Mouse (Mus musculus) adrenal gland, postnatal 36 days (tissue): ENCODE measurements around the gene Thrb. TPM values are rescaled to one million over a fixed set of nuclear protein-coding genes. Genes with fewer than 3 reads are reported as not detected.

ENCODE experiments used
- DNase-seq, 2 experiments: peaks; one replicate each; pipeline ENCODE4 v3.0.0; 2021; ENCODE audit warnings: mixed read lengths in 1 of 2
- long read RNA-seq, 2 experiments: library from polyadenylated mRNA; stranded (forward); transcript quantifications; one replicate each; pipeline ENCODE4 v2.0.0; 2021; ENCODE audit warnings: borderline sequencing depth in 2 of 2
- total RNA-seq, 2 experiments: library from RNA; stranded (reverse); gene quantifications; 2 replicates each; pipeline ENCODE4 v1.2.3; 2021

The Thrb gene
- 100 to 1,000 TPM in 1 of 2 experiments, 10 to 100 TPM in 1; 26.5 to 102 TPM for total RNA-seq
- long read RNA-seq, experiment 1, full-length matches to known transcripts: 1 of 5 reads
- long read RNA-seq, experiment 1, partial matches to known transcripts: 0 of 5 reads
- long read RNA-seq, experiment 1, other reads (novel, unspliced or antisense): 4 of 5 reads
- long read RNA-seq, experiment 2, partial matches to known transcripts: 0 of 2 reads
- long read RNA-seq, experiment 2, other reads (novel, unspliced or antisense): 2 of 2 reads

DNA sequence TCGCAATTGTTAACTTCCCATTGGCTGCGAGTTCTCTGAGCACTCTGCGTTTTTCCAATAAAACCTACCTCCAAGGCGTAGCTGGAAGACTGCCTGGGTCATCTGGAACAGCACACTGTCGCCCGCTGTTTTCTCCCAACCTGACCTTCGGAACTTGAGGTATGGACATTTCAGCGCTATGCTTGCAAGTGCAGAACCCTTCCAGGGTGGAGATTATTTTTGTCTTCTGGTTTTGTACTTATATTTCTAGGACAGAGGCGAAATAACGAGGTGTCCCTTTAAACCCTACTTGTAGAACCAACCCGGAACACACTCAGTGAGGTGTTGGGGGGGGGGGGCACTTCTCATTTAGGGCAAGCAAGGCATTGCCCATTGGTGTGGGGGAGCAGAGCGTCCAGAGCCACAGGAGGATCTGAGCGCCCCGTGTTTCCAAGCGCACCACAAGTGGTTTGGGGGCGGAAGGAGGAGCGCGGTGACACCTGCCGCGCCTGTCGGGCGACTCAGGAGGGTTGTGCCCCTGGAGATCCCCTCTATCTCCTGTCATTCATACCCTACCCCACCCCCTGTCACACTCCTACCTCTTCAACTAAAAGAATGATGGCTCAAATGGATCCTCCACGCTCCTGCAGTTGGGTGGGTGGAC is at the start of gene Thrb:
Gene Thrb (plus strand): TSS at position 576 of the 643 bp plus-strand sequence.
- DNase-seq: peak; percentile 44 to 45

- DNase-seq: no peak
Measured at GRCm38 (mm10) chr14:17621671-17622070, 38.4 kb upstream of the Thrb start.

GRCm38 (mm10) chr14:17623936-17624335 is 36.1 kb upstream of the Thrb start:
- no peak for DNase-seq

DNA sequence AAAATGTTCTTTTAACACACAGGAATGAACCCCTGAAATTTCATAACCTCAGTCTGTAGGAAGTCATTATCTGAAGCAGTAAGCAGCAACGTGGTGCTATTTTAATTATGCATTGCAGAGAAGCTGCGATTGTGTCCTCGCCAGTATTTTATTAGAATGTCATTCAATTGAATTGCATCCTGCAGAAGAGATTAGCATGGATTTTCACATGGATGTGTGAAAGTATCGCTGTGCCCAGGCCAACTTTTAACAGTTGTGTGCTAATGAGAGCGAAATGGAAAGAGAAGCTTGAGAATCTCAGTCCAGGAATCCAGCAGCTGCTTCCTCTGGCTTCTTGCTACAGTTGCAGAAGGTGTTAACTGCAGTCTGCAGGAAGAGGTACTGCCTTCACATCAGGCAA is 30.8 kb upstream of the Thrb start:
- no peak for DNase-seq

GRCm38 (mm10) chr14:17632887-17633522 is 27.1 kb upstream of the Thrb start:
- DNase-seq: peak; percentile 84 to 87

GRCm38 (mm10) chr14:17636971-17637370 is 23.1 kb upstream of the Thrb start:
- no peak for DNase-seq

GRCm38 (mm10) chr14:17641770-17642169 is 18.3 kb upstream of the Thrb start:
- no peak for DNase-seq

- no peak for DNase-seq
Measured at GRCm38 (mm10) chr14:17655084-17655483, 5.0 kb upstream of the Thrb start.

DNA sequence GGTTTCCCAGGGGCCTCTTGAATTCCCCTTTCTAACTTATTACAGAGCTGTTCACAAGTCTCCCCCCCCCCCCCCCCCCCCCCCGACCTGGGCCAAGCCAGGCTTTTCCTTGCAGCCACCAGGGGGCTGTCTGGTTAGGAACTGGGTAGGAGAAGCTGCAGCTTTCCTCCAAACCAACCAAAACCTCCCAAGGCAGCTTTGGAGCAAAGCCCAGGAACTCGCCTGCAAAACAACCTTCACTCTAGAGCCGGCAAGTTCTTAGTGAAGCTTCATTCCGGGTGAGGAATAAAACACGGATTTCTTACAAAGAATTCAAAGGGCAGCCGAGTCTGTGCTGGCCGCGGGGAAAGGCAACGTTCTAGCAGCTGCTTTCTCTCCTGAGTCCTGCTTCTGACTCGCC is 1.0 kb upstream of the Thrb start:
- peak; percentile 88 to 93 for DNase-seq

- DNase-seq: peak; percentile 93 to 95
Measured at GRCm38 (mm10) chr14:17660329-17661099, 453 bp downstream of the Thrb start.

DNA sequence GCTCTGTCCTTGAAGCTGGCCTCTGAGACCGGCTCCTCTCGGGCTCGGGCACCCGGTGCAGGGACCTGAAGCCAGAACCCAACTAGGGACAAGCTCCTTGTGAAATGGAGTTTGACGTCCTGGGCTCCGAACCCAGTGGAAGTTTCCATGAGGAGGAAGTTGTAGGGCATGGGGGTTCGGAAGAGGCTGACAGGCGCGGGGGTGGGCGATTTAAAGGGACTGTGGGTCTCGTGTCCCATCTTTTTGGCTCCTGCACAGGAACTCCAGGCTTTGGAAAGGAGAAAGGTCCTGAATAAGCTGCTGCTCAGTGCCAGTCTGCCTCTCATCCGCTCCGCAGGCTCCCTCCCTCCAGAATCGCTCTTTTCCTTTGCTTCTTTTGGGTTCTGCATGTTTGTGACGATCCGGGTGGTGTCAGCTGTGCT is 1.1 kb downstream of the Thrb start:
- DNase-seq: no peak

DNA sequence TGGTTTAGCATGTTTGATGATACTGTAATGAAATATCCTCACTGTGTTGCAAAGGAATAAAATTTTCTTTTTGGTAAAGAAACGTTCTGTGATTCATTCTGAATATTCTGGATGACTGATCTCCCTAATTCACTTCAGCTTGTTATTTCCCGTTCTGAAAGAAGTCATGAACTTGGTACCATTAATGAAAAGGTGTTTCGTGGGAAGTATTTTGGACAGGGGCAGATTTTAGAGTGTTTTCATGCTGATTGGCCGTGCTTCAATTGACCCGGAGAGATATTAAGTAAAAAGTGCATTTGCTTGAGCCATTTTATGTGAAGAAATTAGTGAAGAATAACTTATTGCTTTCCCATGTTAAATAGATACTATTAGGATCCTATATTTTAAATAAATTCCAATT is 2.0 kb downstream of the Thrb start:
- no peak for DNase-seq

DNA sequence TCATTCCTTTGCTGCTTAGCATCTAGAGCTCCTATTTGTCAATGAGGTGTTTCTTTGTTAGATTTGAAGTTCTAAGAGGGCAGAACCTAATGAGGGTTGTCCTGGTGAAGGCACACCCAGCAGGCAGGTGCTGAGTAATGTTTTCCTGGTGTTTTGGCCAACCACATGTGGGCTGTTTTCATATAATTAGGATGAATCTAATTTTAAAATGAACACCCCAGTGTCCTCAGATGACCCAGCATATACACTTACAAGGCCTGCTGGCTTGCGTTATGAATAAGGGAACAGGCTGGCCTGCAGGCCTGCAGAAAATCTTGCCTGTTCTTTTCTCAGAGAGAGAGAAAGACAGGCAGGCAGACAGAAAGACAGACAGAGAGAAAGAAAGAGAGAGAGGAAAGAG is 14.3 kb downstream of the Thrb start:
- DNase-seq: no peak

DNA sequence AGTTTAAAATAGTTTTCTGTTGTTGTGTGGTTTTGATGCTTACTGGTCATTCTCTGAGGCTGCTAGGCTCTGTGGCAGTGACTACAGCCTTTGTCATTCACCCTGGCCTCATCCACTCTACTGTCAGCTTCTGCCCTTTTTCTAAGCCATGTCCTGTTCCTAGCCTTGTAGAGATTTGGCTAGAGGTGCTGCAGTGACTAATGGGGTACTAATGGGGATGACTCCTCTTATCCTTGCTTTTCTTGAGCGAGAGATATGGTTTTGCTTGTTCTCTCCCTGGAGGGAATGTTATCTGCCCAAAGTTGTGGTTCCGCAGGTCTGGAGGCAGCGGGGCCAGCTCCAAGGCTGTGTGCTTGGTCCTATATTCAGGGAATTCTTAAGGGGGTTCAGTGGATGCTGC is 15.2 kb downstream of the Thrb start:
- DNase-seq: peak; percentile 34 to 37

DNA sequence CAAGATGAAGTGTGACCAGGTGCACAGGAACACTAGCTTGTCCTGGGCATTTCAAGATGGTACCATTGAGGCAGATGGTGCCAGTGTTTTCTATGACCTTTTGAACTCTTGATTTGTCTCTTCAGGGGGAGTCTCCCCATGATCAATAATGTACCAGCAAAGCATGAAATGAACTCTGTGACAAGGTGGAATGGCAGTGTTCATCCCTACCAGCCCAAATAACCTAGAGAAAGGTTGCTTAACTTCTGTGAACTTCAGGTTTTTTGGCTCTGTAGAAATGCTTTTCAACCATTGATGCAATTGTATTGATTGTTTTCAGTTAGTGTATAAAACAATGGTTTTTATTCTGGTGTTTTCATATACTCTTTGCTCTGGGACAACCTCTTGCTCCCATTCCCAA is 21.4 kb downstream of the Thrb start:
- DNase-seq: no peak

DNA sequence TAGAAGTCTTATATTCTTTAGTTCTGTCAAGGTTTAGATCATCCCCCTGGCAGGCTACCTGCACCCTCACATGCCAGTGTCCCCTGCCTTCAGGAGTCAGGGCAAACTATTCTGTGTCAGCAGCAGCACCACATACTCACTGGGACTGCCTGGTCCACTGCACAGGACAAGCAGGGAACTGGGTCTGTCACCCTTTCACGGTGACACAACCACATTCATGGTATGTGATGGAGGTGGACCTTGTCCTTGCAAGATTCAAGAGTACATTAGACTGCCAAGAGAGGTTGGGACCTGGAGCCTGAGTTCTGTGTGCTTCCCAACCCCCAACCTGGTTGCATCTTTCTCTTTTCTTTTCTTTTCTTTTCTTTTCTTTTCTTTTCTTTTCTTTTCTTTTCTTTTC is 24.8 kb downstream of the Thrb start:
- no peak for DNase-seq

DNA sequence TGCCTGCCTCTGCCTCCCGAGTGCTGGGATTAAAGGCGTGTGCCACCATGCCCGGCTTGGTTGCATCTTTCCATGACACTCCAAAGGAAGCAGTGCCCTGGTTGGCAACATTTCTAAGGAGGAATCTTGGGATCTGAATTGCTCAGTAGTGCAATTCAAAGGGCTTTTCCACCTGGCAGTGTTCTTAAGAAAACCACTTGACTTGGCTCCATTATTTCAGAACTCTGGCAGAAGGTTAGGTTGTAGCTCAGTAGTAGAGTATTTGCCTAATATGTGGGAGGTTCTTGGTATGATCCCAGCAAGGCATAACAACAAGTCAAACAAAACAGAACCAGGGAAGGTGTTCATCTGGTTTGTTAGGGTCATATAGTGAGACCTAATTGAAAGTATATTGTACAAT is 25.4 kb downstream of the Thrb start:
- DNase-seq: peak in 1 of 2 experiments; percentile 8

GRCm38 (mm10) chr14:17686939-17687338 is 26.9 kb downstream of the Thrb start:
- DNase-seq: no peak

DNA sequence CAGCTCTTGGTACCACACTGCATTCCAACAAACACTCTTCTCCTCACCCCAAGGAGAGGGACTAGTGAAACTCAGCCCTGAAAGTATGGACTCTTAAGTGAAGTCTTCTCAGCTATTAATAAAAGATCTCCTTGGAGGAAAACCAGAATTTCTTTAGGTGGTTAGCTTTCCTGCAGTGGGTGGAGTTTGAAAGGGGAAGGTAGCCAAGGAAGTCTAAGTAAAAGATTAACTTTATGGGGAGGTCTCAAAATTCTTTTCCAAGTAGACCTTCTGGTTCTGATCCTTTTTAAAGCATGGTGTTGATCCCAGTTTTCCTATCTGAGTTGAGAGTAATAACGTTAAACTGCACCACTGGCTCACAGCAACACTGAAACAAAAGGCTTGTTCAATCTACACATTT is 31.2 kb downstream of the Thrb start:
- DNase-seq: no peak

DNA sequence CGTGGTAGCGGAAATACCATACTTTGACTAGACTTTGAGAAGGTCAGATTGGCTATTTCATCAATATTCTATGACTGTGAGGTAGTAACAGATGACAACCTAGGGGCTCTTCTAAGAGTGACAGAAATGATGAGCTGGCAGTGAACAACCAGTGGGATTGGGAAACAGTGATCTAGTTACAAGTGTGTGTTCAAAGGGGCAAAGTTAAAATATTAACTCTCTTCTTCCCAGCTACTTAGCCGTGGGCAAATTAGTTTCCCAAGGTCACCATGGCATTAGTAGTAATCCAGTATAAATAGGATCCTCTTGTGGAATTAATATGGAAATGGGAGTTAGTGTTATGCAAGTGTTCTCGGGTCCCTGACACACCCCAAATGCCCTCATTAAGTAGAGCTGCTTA is 35.5 kb downstream of the Thrb start:
- no peak for DNase-seq

GRCm38 (mm10) chr14:17697920-17698632 is 38.0 kb downstream of the Thrb start:
- DNase-seq: peak; percentile 25 to 31

DNA sequence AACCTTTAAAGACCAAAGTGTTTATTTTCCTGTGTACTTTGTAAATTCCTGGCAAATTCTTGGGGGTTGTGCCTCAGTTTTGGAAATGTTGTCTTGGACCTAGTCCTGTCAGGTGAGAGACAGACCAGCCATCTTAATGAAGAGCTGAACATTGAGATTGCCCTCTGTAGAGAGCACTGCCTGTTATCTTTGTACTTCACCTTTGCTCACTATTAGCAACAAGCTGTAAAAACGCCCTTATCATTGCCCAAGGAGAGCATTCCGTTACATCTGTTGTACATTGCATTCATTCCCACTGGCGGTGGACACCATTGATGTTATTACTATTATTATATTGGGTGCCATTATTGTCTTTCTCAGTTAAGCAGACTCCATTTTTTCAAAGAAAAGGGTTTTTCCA is 40.2 kb downstream of the Thrb start:
- DNase-seq: no peak
